Mouse (Mus musculus): ENCODE measurements around the gene Hist1h4j.
"Not testable (repeated sequence)": the region's sequence is repeated elsewhere in the genome, so short reads cannot be mapped to it uniquely, and the experiment has no call there.

Gene Hist1h4j

DNA sequence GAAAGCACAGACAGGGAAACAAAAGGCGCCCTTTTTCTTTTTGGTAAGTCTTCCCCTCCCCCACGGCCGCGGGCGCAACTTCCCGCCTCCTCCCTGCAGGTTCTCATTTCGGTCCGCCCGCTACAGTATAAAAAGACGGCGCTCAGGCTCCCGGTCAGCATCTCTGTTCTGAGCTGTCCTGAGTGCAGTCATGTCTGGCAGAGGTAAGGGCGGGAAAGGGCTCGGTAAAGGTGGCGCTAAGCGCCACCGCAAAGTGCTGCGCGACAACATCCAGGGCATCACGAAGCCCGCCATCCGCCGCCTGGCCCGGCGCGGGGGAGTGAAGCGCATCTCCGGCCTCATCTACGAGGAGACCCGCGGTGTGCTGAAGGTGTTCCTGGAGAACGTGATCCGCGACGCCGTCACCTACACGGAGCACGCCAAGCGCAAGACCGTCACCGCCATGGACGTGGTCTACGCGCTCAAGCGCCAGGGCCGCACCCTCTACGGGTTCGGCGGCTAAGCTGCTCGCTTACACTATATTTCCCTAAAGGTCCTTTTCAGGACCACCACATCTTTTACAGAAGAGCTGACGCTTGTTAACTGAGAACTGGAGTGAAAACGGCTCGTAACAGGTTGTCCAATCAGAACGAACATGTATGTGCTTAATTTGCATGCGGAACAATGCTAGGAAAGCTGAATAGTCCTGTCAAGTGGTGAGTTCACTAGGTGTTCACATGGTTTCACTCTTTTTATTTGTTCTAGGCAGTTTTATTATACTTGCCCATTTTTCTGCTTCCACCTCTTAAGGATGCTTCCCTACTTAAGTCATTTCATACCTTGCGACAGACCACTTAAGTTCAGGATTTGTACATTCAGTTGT lies at the start of gene Hist1h4j:
Gene Hist1h4j (plus strand): TSS at position 159 of the 862 bp plus-strand sequence.
- peak; percentile 82 for DNase-seq (ENCODE audit: low spot score)

GRCm38 (mm10) chr13:21697811-21698210 lies 37.1 kb upstream of the Hist1h4j start, which contains the start of gene Olfr1359:
Gene Olfr1359 (plus strand): TSS chr13:21698111.
- no peak for DNase-seq (ENCODE audit: low spot score)

- no peak for DNase-seq (ENCODE audit: low spot score)
Measured at GRCm38 (mm10) chr13:21706669-21707068, 28.2 kb upstream of the Hist1h4j start.

DNA sequence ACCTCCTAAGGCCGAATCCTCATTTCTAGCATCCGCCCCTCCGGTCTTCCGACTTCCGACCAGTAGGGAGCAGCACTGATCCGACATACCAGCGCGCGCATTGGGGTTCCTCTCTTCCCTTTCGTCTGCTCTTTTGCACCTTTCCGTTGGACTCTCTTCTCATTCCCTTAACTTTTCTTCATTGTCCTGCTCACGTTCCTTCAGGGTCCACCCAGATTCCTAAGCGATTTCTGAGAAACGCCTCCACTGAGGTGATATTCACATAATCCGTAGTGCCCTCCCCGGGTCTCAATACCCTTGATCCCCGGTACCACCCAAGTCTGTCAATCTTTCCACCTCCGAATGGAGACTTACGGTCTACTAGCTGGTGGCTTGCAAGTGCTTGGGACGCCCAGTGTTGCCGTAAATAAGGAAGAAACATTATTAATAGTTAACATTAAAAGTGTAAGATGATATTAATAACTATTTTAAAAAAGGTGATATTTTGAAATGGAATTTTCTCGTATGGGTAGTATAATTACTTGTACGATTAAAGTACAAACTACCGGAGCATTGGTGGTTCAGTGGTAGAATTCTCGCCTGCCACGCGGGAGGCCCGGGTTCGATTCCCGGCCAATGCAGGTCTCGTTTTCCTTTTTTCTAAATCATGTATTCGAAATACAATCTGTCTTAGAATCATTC lies 24.7 kb upstream of the Hist1h4j start:
- DNase-seq (ENCODE audit: low spot score), result peak; percentile 91

GRCm38 (mm10) chr13:21710821-21711525 lies 23.9 kb upstream of the Hist1h4j start:
- DNase-seq (ENCODE audit: low spot score), result peak; percentile 74

- DNase-seq (ENCODE audit: low spot score), result no peak
Measured at GRCm38 (mm10) chr13:21711698-21712097, 23.2 kb upstream of the Hist1h4j start.

DNA sequence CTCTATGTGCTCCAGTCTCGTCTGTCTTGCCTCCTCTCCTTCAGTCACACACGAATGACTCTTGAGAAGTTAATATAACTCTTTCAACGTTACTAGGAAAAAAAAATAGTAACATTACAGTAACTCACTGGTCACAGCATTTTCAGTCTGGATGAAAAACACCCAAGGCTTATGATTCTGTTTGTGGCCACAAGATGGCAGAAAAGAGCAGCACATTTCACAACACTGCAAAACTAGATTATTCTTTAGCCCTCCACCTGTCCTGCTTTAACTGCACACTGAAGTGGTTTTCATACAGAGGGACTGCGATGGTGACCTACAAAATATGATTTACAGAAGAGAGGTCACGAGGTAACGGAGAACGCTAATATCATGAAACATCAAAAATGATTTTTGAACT lies 20.1 kb upstream of the Hist1h4j start:
- peak; percentile 55 for DNase-seq (ENCODE audit: low spot score)

- DNase-seq (ENCODE audit: low spot score), result no peak
Measured at GRCm38 (mm10) chr13:21715131-21715863, 19.6 kb upstream of the Hist1h4j start.

DNA sequence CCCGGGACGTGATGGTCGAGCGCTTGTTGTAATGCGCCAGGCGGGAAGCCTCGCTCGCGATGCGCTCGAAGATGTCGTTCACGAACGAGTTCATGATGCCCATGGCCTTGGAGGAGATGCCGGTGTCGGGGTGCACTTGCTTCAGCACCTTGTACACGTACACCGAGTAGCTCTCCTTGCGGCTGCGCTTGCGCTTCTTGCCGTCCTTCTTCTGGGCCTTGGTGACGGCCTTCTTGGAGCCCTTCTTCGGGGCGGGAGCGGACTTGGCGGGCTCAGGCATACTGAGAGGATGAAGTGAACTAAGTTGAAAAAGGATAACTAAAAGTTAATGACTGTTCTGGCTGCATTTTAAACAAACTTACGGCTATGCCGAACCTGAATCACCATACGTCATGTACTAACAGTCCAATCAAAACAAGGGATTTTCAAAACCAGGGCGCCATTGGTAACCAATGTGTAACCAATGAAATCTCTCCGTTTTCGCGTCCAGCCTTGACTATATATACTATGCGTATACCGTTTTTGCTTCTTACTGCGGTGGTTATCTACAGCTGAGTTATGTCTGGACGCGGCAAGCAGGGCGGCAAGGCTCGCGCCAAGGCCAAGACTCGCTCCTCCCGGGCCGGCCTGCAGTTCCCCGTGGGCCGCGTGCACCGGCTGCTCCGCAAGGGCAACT lies 18.9 kb upstream of the Hist1h4j start, which contains the start of the genes Hist1h2bl and Hist1h2ai:
Gene Hist1h2bl (minus strand): TSS at position 280 of the 676 bp plus-strand sequence.
Gene Hist1h2ai (plus strand): TSS at position 559 of the 676 bp plus-strand sequence.
- peak; percentile 77 for DNase-seq (ENCODE audit: low spot score)

GRCm38 (mm10) chr13:21716540-21717391 lies 18.1 kb upstream of the Hist1h4j start:
- DNase-seq (ENCODE audit: low spot score), result not testable (repeated sequence)

- peak; percentile 81 for DNase-seq (ENCODE audit: low spot score)
Measured at GRCm38 (mm10) chr13:21717397-21718357, 17.2 kb upstream of the Hist1h4j start, which contains the start of gene Hist1h3h. Gene Hist1h3h (plus strand): TSS chr13:21717659.

DNA sequence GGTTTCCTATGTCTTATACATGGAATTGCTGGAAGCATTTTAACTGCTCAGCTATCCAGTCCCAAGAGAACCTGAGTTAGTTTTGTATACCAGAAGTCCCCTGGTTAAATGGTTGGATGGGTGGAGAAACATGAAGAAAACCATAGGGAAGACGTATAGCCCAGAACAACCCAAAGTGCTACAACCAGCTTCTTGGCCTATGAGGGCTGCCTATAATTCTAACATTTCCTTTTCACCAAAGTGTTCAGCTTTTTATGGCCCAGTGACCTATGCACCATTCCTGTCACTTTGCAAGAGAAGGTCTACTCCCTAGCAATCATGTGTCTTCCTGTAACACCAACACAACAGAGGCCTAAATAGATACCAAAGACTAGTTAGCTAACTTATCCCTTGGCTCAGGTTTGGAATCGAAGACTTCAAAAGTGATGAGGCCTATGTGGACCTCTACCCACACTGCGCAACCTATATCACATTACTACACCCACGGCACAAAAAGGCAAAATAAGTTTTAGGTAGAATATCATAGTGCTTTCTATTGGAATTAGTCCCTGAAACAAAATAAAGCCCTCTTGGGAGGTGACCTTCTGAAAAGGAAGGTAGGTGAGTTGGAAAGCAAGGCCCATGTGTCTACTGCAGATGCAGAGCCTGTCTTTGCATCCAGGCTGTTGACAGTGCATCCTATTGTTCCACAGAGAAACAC lies 16.3 kb upstream of the Hist1h4j start:
- no peak for DNase-seq (ENCODE audit: low spot score)

DNA sequence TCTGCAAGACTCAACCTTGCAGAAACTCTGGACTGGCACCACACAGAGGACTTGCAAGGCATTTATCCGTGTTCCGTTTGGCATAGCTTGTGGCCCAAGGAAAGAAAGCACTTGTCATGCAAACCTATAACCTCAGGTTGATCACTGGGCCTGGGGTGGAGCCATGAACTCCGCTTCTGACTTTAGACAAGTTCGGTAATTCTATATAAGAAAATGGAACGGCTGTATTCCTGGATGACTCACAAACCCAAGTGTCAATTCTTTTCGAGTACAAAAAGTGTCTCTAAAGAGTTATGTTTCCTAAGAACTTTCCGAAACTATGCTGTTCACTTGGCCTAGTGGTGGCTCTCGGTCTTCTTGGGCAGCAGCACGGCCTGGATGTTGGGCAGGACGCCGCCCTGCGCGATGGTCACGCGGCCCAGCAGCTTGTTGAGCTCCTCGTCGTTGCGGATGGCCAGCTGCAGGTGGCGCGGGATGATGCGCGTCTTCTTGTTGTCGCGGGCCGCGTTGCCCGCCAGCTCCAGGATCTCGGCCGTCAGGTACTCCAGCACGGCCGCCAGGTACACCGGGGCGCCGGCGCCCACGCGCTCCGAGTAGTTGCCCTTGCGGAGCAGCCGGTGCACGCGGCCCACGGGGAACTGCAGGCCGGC lies 13.6 kb upstream of the Hist1h4j start:
- not testable (repeated sequence) for DNase-seq (ENCODE audit: low spot score)

DNA sequence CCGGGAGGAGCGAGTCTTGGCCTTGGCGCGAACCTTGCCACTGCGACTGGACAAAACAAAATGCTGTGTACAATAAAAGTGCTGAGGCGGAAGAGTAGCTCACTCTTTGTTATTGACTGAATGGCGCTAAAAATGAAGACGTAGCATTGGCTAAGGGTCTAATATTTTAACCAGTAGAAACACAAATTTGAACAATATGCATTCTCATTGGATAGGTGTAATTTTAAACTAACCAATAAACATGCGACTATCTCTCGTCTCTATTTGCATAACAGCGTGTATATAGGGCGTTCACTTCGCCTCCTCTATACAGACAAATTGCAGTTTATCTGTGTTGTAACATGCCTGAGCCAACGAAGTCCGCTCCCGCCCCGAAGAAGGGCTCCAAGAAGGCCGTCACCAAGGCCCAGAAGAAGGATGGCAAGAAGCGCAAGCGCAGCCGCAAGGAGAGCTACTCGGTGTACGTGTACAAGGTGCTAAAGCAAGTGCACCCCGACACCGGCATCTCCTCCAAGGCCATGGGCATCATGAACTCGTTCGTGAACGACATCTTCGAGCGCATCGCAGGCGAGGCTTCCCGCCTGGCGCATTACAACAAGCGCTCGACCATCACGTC lies 13.0 kb upstream of the Hist1h4j start, which contains the start of gene Hist1h2bm:
Gene Hist1h2bm (plus strand): TSS at position 288 of the 616 bp plus-strand sequence.
- DNase-seq (ENCODE audit: low spot score), result peak; percentile 67

DNA sequence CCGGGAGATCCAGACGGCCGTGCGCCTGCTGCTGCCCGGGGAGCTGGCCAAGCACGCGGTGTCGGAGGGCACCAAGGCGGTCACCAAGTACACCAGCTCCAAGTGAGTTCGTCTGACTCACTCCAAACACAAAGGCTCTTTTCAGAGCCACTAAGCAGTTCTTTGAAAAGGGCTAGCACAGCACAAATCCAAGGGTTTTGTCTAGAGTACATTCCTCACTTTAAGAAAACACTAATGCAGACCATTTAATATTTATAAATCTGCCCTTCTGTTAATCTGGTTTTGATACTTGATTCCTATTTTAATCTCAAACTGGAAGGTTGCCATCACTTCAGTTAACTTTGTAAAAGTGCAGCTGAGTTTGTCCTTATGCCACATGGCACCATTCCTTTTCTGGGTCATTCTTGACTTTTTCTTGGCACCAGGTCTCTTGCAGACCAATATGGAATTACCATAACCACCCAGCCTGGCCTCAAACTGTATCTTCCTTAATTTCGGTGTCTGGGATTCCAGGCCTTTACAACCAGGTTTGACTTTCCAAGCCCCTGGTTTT lies 12.4 kb upstream of the Hist1h4j start:
- DNase-seq (ENCODE audit: low spot score), result no peak

DNA sequence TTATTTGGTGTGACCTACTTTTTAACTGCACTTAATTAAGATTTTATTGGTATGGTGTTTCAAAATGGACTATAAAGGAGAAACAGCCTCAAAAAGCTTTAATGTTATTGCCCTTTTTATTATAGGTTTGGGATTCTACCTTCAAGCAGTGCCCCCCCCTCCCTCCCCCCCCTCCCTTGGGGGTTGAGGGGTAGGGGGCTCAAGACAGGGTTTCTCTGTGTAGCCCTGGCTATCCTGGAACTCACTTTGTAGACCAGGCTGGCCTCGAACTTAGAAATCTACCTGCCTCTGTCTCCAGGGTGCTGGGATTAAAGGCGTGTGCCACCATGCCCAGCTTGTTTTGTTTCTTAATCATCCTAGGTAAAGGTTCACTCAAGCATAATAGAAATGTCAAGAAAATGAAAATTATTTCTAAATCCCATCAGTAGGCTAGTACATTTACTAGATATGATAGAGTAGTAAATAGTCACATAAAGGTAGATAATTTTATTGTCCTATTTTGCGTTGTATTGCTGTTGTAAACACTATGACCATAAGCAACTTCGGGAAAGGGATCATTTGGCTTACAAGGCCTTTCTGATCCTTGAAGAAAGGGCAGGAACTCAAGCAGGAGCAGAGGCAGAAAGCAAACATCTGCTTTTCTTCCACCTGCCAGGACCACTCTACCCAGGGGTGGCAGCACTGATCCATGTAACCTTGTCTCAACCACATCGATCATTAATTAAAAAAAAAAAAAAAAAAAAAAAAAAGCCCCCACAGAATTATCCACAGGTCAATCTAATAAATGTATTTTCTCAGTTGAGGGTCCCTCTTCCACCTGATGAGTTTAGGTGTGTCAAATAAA lies 11.6 kb upstream of the Hist1h4j start:
- no peak for DNase-seq (ENCODE audit: low spot score)
